Mouse (Mus musculus): ENCODE results near the gene Zfp663. TPM values are rescaled to one million over a fixed set of nuclear protein-coding genes. Genes with fewer than 3 reads are reported as not detected.

The Zfp663 gene
- 0.08 and 0.20 TPM in 2 replicates for polyA plus RNA-seq (2012; rRNA removed; ENCODE audit: low replicate concordance)

DNA sequence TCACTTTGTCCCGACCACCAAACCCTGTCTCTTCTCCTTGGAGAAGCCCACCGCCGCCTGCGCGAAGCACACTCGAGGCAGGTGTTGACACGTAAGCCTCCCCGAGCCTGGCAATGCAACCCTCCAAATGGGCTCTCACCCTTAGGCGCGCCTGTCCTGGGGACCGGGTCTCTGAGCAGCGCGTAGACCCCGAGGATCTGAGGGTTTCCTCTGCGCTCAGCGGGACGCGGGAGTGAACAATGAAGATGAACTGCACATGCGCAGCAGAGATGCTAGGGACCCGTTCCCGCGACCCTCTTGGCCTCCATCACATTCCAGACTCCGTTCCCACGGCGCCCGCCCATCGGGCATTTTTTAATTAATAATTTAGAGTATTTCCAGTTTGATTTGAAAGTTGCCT is at the start of gene Zfp663:
Gene Zfp663 (minus strand): TSS at position 234 of the 400 bp plus-strand sequence.

DNA sequence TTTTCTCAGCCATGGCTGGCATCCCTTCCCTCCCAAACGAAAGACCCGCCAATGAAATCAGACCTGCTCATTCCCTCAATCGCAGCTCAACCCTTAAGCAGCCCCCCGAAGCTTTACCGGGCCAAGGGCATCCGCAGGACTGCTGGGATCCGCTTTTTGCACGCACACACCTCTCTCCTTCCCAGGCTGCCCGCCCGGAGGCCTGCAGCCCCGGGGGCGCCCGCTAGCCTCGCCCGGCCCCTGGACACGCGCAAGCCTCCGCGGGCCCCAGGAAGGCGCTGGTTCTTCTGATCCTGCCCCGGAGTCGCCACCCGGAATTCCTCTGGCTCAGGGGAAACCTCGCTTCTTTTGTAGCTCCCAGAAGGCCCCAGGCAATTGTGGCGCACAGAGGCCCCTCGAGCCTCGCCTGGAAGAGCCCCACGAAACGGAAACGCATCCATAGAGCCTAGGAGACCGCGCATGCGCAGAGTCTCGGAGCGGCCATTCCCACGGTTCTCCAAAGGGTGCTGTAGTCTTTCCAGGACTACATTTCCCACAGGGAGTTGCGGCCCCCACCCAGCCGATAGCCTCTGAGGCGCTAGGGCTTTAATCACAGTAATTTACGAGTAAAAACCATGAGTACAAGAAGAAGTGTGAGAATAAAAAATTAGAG is 19.4 kb upstream of the Zfp663 start, which contains the start of gene Zfp334:
Gene Zfp334 (minus strand): TSS at position 416 of the 652 bp plus-strand sequence.

DNA sequence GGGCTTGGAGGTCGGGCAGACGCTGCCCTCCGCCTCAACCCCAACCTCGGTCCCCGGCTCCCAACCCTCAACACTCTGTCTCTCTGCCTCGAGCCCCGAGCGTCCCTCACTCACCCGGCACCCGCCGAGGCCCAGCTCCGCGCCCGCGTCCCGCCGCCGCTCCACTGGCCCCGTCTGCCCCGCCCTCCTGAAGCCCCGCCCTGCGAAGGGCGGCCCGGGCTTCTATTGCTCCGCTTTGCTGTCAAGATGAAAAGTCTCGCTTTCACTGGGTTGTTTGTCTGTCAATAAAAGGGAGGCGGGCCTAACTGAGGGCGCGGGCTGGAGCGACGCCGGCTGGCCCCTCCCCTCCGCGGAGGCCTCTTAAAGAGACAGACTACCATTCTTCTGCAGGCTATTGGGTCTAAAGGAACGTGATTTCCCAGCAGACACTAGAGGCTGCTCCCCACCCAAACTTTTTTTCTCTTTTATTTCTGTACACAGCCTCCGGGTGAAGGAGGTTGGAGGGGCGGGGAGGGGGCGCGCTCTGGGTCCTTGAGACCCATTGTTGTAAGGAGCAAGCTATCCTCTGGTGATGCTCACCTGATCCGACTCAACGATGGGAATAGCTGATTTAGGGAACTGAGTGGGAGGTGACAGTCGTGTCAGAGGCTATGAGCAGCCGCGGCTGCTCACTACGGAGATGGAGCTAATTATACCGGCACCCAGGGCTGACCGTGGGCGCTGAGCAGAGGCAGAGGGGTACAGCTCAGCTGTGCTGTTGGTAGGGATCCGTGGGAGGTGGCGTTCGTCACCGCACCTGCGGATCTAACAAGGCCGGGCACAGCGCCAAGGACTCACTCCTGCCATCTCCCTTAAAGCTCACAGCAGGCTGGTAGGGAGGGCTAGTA is 42.0 kb downstream of the Zfp663 start, which contains the start of gene Elmo2:
Gene Elmo2 (minus strand): TSS at position 176 of the 887 bp plus-strand sequence.

Other genes starting within 250 kb of the Zfp663 start
- 0.09 TPM in 1 of 2 replicates, not detected in the other for gene Cdh22, start 133.9 kb downstream of the Zfp663 start, polyA plus RNA-seq (2012; rRNA removed; ENCODE audit: low replicate concordance)
- 63.8 and 71.8 TPM in 2 replicates for gene Slc35c2, start 80.9 kb downstream of the Zfp663 start, polyA plus RNA-seq (2012; rRNA removed; ENCODE audit: low replicate concordance)
- gene Elmo2, start 42.2 kb downstream of the Zfp663 start, polyA plus RNA-seq (2012; rRNA removed; ENCODE audit: low replicate concordance): 110 and 115 TPM in 2 replicates
- gene Zfp334, start 19.5 kb upstream of the Zfp663 start, polyA plus RNA-seq (2012; rRNA removed; ENCODE audit: low replicate concordance): 1.9 and 5.8 TPM in 2 replicates
- gene Ocstamp, start 31.7 kb upstream of the Zfp663 start, polyA plus RNA-seq (2012; rRNA removed; ENCODE audit: low replicate concordance): 0.23 and 0.64 TPM in 2 replicates
- 1.7 and 3.2 TPM in 2 replicates for gene Slc13a3, start 104.5 kb upstream of the Zfp663 start, polyA plus RNA-seq (2012; rRNA removed; ENCODE audit: low replicate concordance)
- gene Trp53rka, start 124.6 kb upstream of the Zfp663 start, polyA plus RNA-seq (2012; rRNA removed; ENCODE audit: low replicate concordance): 14.8 and 28.2 TPM in 2 replicates
- gene Slc2a10, start 135.1 kb upstream of the Zfp663 start, polyA plus RNA-seq (2012; rRNA removed; ENCODE audit: low replicate concordance): 11.2 and 14.8 TPM in 2 replicates
- gene Eya2, start 226.3 kb upstream of the Zfp663 start, polyA plus RNA-seq (2012; rRNA removed; ENCODE audit: low replicate concordance): 10.2 and 81.5 TPM in 2 replicates